Mouse (Mus musculus): ENCODE measurements around the gene Lzts2. TPM values are rescaled to one million over a fixed set of nuclear protein-coding genes. Genes with fewer than 3 reads are reported as not detected.
A peak's percentile ranks its signal among the peaks of the same experiment; 100 is the strongest.
"Not testable (repeated sequence)": the region's sequence is repeated elsewhere in the genome, so short reads cannot be mapped to it uniquely, and the experiment has no call there.

Gene Lzts2
- polyA plus RNA-seq, 1 experiment from 2014 or later = 1.4 TPM

GRCm38 (mm10) chr19:45026958-45027670, 12.9 kb downstream of the Lzts2 start:
- WGBS (ENCODE audit: missing documents) = 85% methylated on average over 6 of the region's 6 CpGs
- Histone ChIP-seq H3K79me2 (ENCODE audit: inconsistent target) (no peaks in the 10 kb centered on the region), H3K4me3 (ENCODE audit: inconsistent target) (no peak overlapping the region), H3K27ac (no peak overlapping the region), H3K36me3 (ENCODE audit: inconsistent target) (no peaks in the 10 kb centered on the region)

- Histone ChIP-seq H3K36me3 (ENCODE audit: inconsistent target) (no peaks in the 10 kb centered on the region), H3K79me2 (ENCODE audit: inconsistent target) (no peaks in the 10 kb centered on the region), H3K4me3 (ENCODE audit: inconsistent target) (no peak overlapping the region), H3K27ac (no peak overlapping the region)
- 91% methylated on average over 6 of the region's 6 CpGs for WGBS (ENCODE audit: missing documents)
Measured at GRCm38 (mm10) chr19:45027848-45028247, 13.6 kb downstream of the Lzts2 start.

GRCm38 (mm10) chr19:45028746-45029145, 14.5 kb downstream of the Lzts2 start:
- Histone ChIP-seq H3K27ac (no peak overlapping the region), H3K4me3 (ENCODE audit: inconsistent target) (no peak overlapping the region)
- WGBS (ENCODE audit: missing documents) = 86% methylated on average over 19 of the region's 19 CpGs

GRCm38 (mm10) chr19:45029571-45029970, 15.4 kb downstream of the Lzts2 start:
- WGBS (ENCODE audit: missing documents) = 84% methylated on average over 6 of the region's 9 CpGs
- no peaks in the 10 kb centered on the region for H3K36me3 ChIP-seq (ENCODE audit: inconsistent target)
- no peak overlapping the region for H3K4me3 ChIP-seq (ENCODE audit: inconsistent target)
- H3K27ac ChIP-seq = no peak overlapping the region
- H3K79me2 ChIP-seq (ENCODE audit: inconsistent target) = no peaks in the 10 kb centered on the region

More at GRCm38 (mm10) chr19:45028746-45029145, 14.5 kb downstream of the Lzts2 start:
- Histone ChIP-seq H3K36me3 (ENCODE audit: inconsistent target) (no peaks in the 10 kb centered on the region), H3K79me2 (ENCODE audit: inconsistent target) (no peaks in the 10 kb centered on the region)

GRCm38 (mm10) chr19:45030111-45030510, 15.9 kb downstream of the Lzts2 start:
- Histone ChIP-seq H3K79me2 (ENCODE audit: inconsistent target) (no peaks in the 10 kb centered on the region), H3K4me3 (ENCODE audit: inconsistent target) (no peak overlapping the region; the same call in 1 of the 2 replicates), H3K27ac (no peak overlapping the region), H3K36me3 (ENCODE audit: inconsistent target) (no peaks in the 10 kb centered on the region)
- 26% methylated on average over 8 of the region's 8 CpGs for WGBS (ENCODE audit: missing documents)

- Histone ChIP-seq H3K79me2 (ENCODE audit: inconsistent target) (no peaks in the 10 kb centered on the region), H3K27ac (no peak overlapping the region), H3K4me3 (ENCODE audit: inconsistent target) (peak overlapping the region; percentile 10; the same call in 1 of the 2 replicates), H3K36me3 (ENCODE audit: inconsistent target) (no peaks in the 10 kb centered on the region)
- WGBS (ENCODE audit: missing documents) = 40% methylated on average over 19 of the region's 20 CpGs
Measured at GRCm38 (mm10) chr19:45030746-45031693, 16.8 kb downstream of the Lzts2 start.

GRCm38 (mm10) chr19:45031780-45032179, 17.6 kb downstream of the Lzts2 start:
- Histone ChIP-seq H3K4me3 (ENCODE audit: inconsistent target) (no peak overlapping the region), H3K36me3 (ENCODE audit: inconsistent target) (no peaks in the 10 kb centered on the region), H3K27ac (no peak overlapping the region), H3K79me2 (ENCODE audit: inconsistent target) (no peaks in the 10 kb centered on the region)
- 27% methylated on average over 4 of the region's 4 CpGs for WGBS (ENCODE audit: missing documents)

GRCm38 (mm10) chr19:45032570-45033332, 18.5 kb downstream of the Lzts2 start:
- H3K27ac ChIP-seq = no peak overlapping the region
- 54% methylated on average over 17 of the region's 17 CpGs for WGBS (ENCODE audit: missing documents)
- no peaks in the 10 kb centered on the region for H3K79me2 ChIP-seq (ENCODE audit: inconsistent target)
- no peak overlapping the region for H3K4me3 ChIP-seq (ENCODE audit: inconsistent target)
- no peaks in the 10 kb centered on the region for H3K36me3 ChIP-seq (ENCODE audit: inconsistent target)

- WGBS (ENCODE audit: missing documents) = 51% methylated on average over 16 of the region's 16 CpGs
Measured at GRCm38 (mm10) chr19:45036867-45037266, 22.7 kb downstream of the Lzts2 start.

GRCm38 (mm10) chr19:45038198-45038597, 24.0 kb downstream of the Lzts2 start:
- H3K27ac ChIP-seq; H3K4me3 ChIP-seq (ENCODE audit: inconsistent target); H3K36me3 ChIP-seq (ENCODE audit: inconsistent target); H3K79me2 ChIP-seq (ENCODE audit: inconsistent target): not testable (repeated sequence)
- 89% methylated on average over 7 of the region's 7 CpGs for WGBS (ENCODE audit: missing documents)

More at GRCm38 (mm10) chr19:45036867-45037266, 22.7 kb downstream of the Lzts2 start:
- Histone ChIP-seq H3K36me3 (ENCODE audit: inconsistent target) (no peaks in the 10 kb centered on the region), H3K27ac (no peak overlapping the region), H3K79me2 (ENCODE audit: inconsistent target) (no peaks in the 10 kb centered on the region), H3K4me3 (ENCODE audit: inconsistent target) (no peak overlapping the region)

GRCm38 (mm10) chr19:45040214-45040613, 26.0 kb downstream of the Lzts2 start:
- WGBS (ENCODE audit: missing documents) = 73% methylated on average over 13 of the region's 13 CpGs
- H3K27ac ChIP-seq = no peak overlapping the region
- no peak overlapping the region for H3K4me3 ChIP-seq (ENCODE audit: inconsistent target)
- H3K36me3 ChIP-seq (ENCODE audit: inconsistent target) = no peaks in the 10 kb centered on the region
- no peaks in the 10 kb centered on the region for H3K79me2 ChIP-seq (ENCODE audit: inconsistent target)

GRCm38 (mm10) chr19:45044389-45044927, 30.2 kb downstream of the Lzts2 start:
- H3K79me2 ChIP-seq (ENCODE audit: inconsistent target) = peaks cover 10% of the 10 kb centered on the region; the same call in 1 of the 2 replicates
- H3K36me3 ChIP-seq (ENCODE audit: inconsistent target) = no peaks in the 10 kb centered on the region; the same call in 1 of the 2 replicates
- 90% methylated on average over 11 of the region's 11 CpGs for WGBS (ENCODE audit: missing documents)
- H3K4me3 ChIP-seq (ENCODE audit: inconsistent target) = no peak overlapping the region
- H3K27ac ChIP-seq = no peak overlapping the region

- peaks cover 2% of the 10 kb centered on the region; the same call in 1 of the 2 replicates for H3K36me3 ChIP-seq (ENCODE audit: inconsistent target)
- WGBS (ENCODE audit: missing documents) = 68% methylated on average over 15 of the region's 15 CpGs
- H3K4me3 ChIP-seq (ENCODE audit: inconsistent target) = no peak overlapping the region
- H3K27ac ChIP-seq = no peak overlapping the region
- H3K79me2 ChIP-seq (ENCODE audit: inconsistent target) = peaks cover 10% of the 10 kb centered on the region; the same call in 1 of the 2 replicates
Measured at GRCm38 (mm10) chr19:45045236-45045635, 31.0 kb downstream of the Lzts2 start.

GRCm38 (mm10) chr19:45045651-45046050, 31.4 kb downstream of the Lzts2 start, which contains the start of gene Pdzd7:
Gene Pdzd7 (minus strand): TSS chr19:45045717.
- H3K27ac ChIP-seq = no peak within 1 kb of the TSS
- H3K79me2 ChIP-seq (ENCODE audit: inconsistent target) = peaks cover 10% of the 10 kb centered on the region; the same call in 1 of the 2 replicates
- H3K4me3 ChIP-seq (ENCODE audit: inconsistent target) = peak within 1 kb of the TSS; percentile 67; the same call in 1 of the 2 replicates
- peaks cover 7% of the 10 kb centered on the region; the same call in 1 of the 2 replicates for H3K36me3 ChIP-seq (ENCODE audit: inconsistent target)
- 75% methylated on average over 5 of the region's 5 CpGs for WGBS (ENCODE audit: missing documents)
